Mouse (Mus musculus) heart, embryonic 12.5 days (tissue): Measurements from ENCODE around the gene Sgsm2. TPM values are rescaled to one million over a fixed set of nuclear protein-coding genes. Genes with fewer than 3 reads are reported as not detected.

Source experiments
- ATAC-seq: fragments of 200-750 bp; cut with Nextera tagmentation; 2 replicates; pipeline ENCODE4 v1.8.0; 2017; ENCODE audit warnings: moderate TSS enrichment, moderate library complexity; ENCODE audit not compliant: insufficient number of reproducible peaks, low FRiP score
- H3K27ac ChIP-seq: fragments of 300-500 bp; sonication (generic); 2 replicates; pipeline ENCODE4 v1.5.1; 2016; ENCODE audit warnings: mild to moderate bottlenecking, moderate library complexity; ENCODE audit not compliant: poor library complexity, severe bottlenecking
- H3K27me3 ChIP-seq: fragments of 300-500 bp; sonication (generic); replicated peaks from 2 replicates; pipeline ENCODE4 v1.6.1; 2016; ENCODE audit warnings: mild to moderate bottlenecking, moderate library complexity
- H3K36me3 ChIP-seq: fragments of 300-500 bp; sonication (generic); 2 replicates; pipeline ENCODE4 v1.6.1; 2016; ENCODE audit warnings: mild to moderate bottlenecking, moderate library complexity
- H3K4me1 ChIP-seq: fragments of 300-500 bp; sonication (generic); replicated peaks from 2 replicates; pipeline ENCODE4 v1.6.1; 2016; ENCODE audit warnings: mild to moderate bottlenecking
- H3K4me2 ChIP-seq: fragments of 300-500 bp; sonication (generic); 2 replicates; pipeline ENCODE4 v1.6.1; 2016; ENCODE audit warnings: mild to moderate bottlenecking, moderate library complexity
- H3K4me3 ChIP-seq: fragments of 300-500 bp; sonication (generic); 2 replicates; pipeline ENCODE4 v1.5.1; 2016; ENCODE audit warnings: mild to moderate bottlenecking
- H3K9ac ChIP-seq: fragments of 300-500 bp; sonication (generic); 2 replicates; pipeline ENCODE4 v1.6.1; 2016; ENCODE audit warnings: mild to moderate bottlenecking, moderate library complexity
- H3K9me3 ChIP-seq: fragments of 300-500 bp; sonication (generic); replicated peaks from 2 replicates; pipeline ENCODE4 v1.6.1; 2016; ENCODE audit warnings: mild to moderate bottlenecking, moderate library complexity
- WGBS: fragments of 180-500 bp; shearing (Covaris S2); methylation state at CpG from one replicate; pipeline ENCODE4 v1.1.7; 2016; 5-methylcytosine and 5-hydroxymethylcytosine counted together
- polyA plus RNA-seq: library from polyadenylated mRNA; unstranded; fragments of >200 nt; fragmentation: Nextera tagmentation; extraction: Ambion mirVana; gene quantifications from 2 replicates; pipeline ENCODE4 v1.2.1, GENCODE M21; 2016

Sgsm2 gene
- polyA plus RNA-seq, 1 experiment from 2014 or later = 6.6 TPM

GRCm38 (mm10) chr11:74834650-74835277 is 62.1 kb downstream of the Sgsm2 start:
- H3K36me3 ChIP-seq = peaks cover 6% of the 10 kb centered on the region; the same call in 1 of the 2 replicates
- peak overlapping the region; percentile 100 for H3K27ac ChIP-seq
- H3K27me3 ChIP-seq = no peaks in the 10 kb centered on the region
- no peak overlapping the region for H3K4me3 ChIP-seq
- peaks cover 61% of the 10 kb centered on the region for H3K4me1 ChIP-seq
- no peaks in the 10 kb centered on the region for H3K9me3 ChIP-seq
- ATAC-seq = no peak
- H3K4me2 ChIP-seq = no peak overlapping the region
- 47% methylated on average over 5 of the region's 5 CpGs for WGBS
- 0 out of 2 replicates have a peak overlapping the region, but pooled peaks have one; percentile 84 for H3K9ac ChIP-seq

DNA sequence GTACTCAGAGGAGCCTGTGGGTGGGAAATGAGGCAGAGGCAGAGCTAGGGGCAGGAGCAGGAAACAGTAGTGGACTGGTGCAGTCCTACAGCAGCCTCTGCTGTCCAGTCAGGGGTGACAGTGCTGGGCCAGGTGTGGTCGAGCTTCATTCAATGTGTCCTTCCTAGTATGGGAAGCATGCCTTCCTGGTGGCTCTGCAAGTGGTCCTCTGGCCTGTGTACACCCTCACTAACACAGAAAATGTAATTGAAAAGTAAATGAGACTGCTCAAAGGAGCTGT is 62.6 kb downstream of the Sgsm2 start:
- Histone ChIP-seq H3K9me3 (no peaks in the 10 kb centered on the region), H3K27me3 (no peaks in the 10 kb centered on the region), H3K27ac (peak overlapping the region; percentile 100), H3K4me1 (peaks cover 58% of the 10 kb centered on the region), H3K4me3 (no peak overlapping the region), H3K9ac (peak overlapping the region; percentile 84; the same call in 1 of the 2 replicates), H3K36me3 (peaks cover 6% of the 10 kb centered on the region; the same call in 1 of the 2 replicates), H3K4me2 (no peak overlapping the region)
- ATAC-seq = no peak
- 57% methylated on average over 1 of the region's 1 CpGs for WGBS

DNA sequence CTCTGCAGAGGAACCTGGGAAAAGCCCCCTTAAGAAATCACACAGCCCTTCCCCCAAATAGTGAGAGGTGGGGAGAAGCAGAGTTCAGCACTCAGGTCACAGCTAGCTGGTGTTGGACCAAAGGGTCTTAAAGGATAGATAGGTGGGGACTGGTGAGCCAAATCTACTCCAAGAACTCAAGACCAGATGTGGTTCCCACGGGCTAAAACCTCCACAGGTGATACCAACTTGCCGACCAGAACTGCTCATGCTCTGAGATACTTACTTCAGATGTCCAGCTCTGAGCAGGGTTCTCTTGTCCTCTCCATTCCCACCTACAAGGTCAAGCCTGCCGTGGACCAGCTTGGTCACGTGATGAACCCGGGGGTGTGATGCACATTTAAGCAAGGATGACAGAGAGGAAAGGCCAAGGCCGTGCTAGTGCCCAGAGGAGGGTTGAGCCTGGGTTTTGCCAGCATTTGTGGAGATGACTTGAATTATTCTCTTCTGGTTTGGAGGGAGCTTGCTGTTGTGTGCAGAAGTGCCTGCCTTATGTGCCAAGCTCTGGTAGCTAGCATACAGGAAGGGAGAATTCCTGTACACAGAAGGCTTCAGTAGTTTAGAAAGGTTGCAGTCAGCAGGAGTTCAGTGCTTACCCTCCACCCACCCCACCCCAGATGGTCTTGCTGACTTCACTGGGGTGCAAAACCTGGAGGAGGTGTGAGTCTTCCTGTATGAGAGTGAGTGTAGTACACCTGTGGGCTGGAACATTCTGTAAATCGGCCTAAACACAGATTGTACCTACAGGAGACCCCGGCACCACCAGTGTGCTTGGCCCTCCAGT is 63.1 kb downstream of the Sgsm2 start:
- Histone ChIP-seq H3K4me2 (peak overlapping the region; percentile 94), H3K9ac (peak overlapping the region; percentile 84), H3K36me3 (peaks cover 6% of the 10 kb centered on the region; the same call in 1 of the 2 replicates), H3K4me3 (peak overlapping the region; percentile 88), H3K9me3 (no peaks in the 10 kb centered on the region), H3K27ac (peak overlapping the region; percentile 100), H3K4me1 (peaks cover 57% of the 10 kb centered on the region), H3K27me3 (no peaks in the 10 kb centered on the region)
- ATAC-seq = no peak
- 70% methylated on average over 8 of the region's 8 CpGs for WGBS

GRCm38 (mm10) chr11:74832503-74833143 is 64.2 kb downstream of the Sgsm2 start:
- peak overlapping the region; percentile 100 for H3K27ac ChIP-seq

DNA sequence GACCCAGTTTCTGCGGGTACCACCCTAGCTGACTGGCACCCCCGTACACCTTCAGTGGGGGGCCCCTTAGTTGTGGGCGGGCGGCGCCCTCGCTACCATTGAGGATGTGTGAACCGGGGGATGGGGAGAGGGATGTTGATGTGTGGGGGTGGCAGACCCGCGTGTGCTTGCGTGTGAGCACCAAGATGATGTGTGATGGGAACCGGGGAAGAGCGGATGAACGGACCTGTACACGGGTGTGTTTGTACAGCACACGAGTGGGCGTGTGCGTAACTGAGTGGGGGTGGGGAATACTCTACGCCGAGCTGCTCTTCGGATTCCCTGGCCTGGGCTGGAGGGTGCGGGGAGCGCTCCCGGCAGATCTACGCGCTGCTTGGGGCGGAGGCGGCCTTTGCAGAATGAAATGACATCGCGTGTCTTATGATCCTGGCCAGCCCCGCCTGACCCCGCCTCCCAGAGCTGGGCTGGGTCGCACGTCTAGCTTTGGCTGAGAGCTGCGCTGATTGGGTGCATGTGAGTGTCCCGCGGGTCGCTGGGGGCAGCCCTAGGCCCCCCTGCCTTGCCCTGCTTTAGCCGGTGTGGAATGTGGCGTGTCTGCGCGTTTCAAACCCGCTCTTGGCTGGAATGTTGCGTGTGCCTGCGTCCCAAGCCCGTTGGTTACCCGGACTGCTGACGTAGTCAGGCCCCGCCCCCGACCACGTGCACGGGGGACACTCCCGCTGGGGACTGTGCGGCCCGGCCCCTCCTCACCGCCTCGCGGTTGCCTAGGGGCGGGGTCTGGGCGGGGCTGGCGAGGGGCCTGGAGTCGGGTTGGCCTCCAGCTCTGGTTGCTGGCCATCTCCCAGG is 65.0 kb downstream of the Sgsm2 start:
- H3K27ac ChIP-seq = peak overlapping the region; percentile 100

More at GRCm38 (mm10) chr11:74832503-74833143, 64.2 kb downstream of the Sgsm2 start:
- H3K9me3 ChIP-seq = no peaks in the 10 kb centered on the region
- H3K27me3 ChIP-seq = no peaks in the 10 kb centered on the region
- peak overlapping the region; percentile 84 for H3K9ac ChIP-seq
- no peak for ATAC-seq
- peaks cover 6% of the 10 kb centered on the region; the same call in 1 of the 2 replicates for H3K36me3 ChIP-seq
- H3K4me3 ChIP-seq = peak overlapping the region; percentile 88
- H3K4me2 ChIP-seq = peak overlapping the region; percentile 94
- H3K4me1 ChIP-seq = peaks cover 64% of the 10 kb centered on the region
- 1% methylated on average over 26 of the region's 26 CpGs for WGBS

GRCm38 (mm10) chr11:74831191-74831605 is 65.7 kb downstream of the Sgsm2 start:
- 0 out of 2 replicates have a peak, but pooled peaks have one; percentile 0 for ATAC-seq
- under 1% methylated on average over 35 of the region's 35 CpGs for WGBS
- Histone ChIP-seq H3K9me3 (no peaks in the 10 kb centered on the region), H3K4me3 (peak overlapping the region; percentile 88), H3K27ac (peak overlapping the region; percentile 100), H3K4me1 (peaks cover 50% of the 10 kb centered on the region), H3K9ac (peak overlapping the region; percentile 91), H3K27me3 (no peaks in the 10 kb centered on the region), H3K36me3 (no peaks in the 10 kb centered on the region), H3K4me2 (peak overlapping the region; percentile 94)

More for the DNA sequence above, 65.0 kb downstream of the Sgsm2 start:
- peak overlapping the region; percentile 94 for H3K4me2 ChIP-seq
- under 1% methylated on average over 61 of the region's 61 CpGs for WGBS
- H3K9me3 ChIP-seq = no peaks in the 10 kb centered on the region
- H3K4me3 ChIP-seq = peak overlapping the region; percentile 88
- peaks cover 56% of the 10 kb centered on the region for H3K4me1 ChIP-seq
- H3K9ac ChIP-seq = peak overlapping the region; percentile 91
- peaks cover 6% of the 10 kb centered on the region; the same call in 1 of the 2 replicates for H3K36me3 ChIP-seq
- ATAC-seq = peak; percentile 88
- H3K27me3 ChIP-seq = no peaks in the 10 kb centered on the region

- ATAC-seq = peak; percentile 82
- H3K4me2 ChIP-seq = peak within 1 kb of the TSS; percentile 94
- H3K4me1 ChIP-seq = peaks cover 43% of the 10 kb centered on the region
- no peaks in the 10 kb centered on the region for H3K36me3 ChIP-seq
- peak within 1 kb of the TSS; percentile 100 for H3K27ac ChIP-seq
- WGBS = under 1% methylated on average over 69 of the region's 70 CpGs
- peak within 1 kb of the TSS; percentile 91 for H3K9ac ChIP-seq
- no peaks in the 10 kb centered on the region for H3K9me3 ChIP-seq
- peak within 1 kb of the TSS; percentile 88 for H3K4me3 ChIP-seq
- H3K27me3 ChIP-seq = no peaks in the 10 kb centered on the region
Measured at GRCm38 (mm10) chr11:74830256-74831161, 66.4 kb downstream of the Sgsm2 start, which contains the start of gene Mnt. Gene Mnt (plus strand): TSS chr11:74830920.

DNA sequence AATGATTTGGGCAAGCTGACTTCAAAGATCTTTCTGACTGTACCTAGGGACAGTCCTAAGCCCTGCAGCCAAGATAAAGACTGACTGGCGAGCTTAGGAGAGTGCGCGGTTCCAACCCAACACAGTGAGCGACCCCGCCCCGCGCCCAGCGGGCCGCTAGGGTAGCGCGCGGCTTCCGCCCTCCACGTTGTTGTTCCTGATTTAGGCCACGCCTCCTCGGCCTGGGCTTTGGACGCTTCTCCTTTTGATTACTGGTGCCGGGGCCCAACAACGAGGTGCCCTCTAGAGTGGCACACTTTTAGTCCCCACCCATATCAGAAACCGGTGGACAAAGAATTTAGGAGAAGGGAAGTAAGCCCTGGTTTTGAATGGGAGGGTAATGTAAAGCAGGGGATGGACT is 67.0 kb downstream of the Sgsm2 start:
- Histone ChIP-seq H3K9me3 (no peaks in the 10 kb centered on the region), H3K4me3 (peak overlapping the region; percentile 88), H3K9ac (peak overlapping the region; percentile 50), H3K27ac (peak overlapping the region; percentile 100), H3K4me2 (peak overlapping the region; percentile 94), H3K27me3 (no peaks in the 10 kb centered on the region), H3K36me3 (no peaks in the 10 kb centered on the region), H3K4me1 (peaks cover 37% of the 10 kb centered on the region)
- under 1% methylated on average over 20 of the region's 20 CpGs for WGBS
- ATAC-seq = peak; percentile 54

DNA sequence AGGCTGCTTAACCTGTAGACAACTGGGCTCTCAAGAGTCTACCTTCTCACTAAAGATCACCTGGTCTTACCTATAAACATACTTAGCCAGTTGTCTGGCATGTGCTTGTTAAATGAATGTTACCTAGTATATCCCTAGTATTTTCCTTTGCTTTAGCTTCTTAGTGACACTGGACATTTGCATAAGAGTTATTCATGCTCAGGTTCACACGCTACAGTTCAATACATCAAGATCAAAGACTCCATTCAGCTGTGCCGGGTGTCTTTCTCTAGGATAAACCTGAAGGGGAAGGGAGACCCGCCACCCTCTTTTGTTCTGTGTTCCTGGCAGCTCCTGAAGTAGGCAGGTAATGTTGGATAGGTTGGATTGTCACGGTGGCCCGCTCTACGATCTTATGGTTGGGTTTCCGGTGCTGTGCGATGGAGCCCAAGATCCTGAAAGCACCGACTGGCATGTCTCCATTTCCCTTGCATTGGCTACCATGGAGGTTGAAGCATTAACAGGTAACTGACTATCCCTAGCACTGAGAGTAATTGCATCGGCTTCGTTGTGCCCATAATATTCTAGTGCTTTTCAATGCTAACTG is 67.8 kb downstream of the Sgsm2 start:
- Histone ChIP-seq H3K27me3 (no peaks in the 10 kb centered on the region), H3K27ac (0 out of 2 replicates have a peak overlapping the region, but pooled peaks have one; percentile 100), H3K4me1 (peaks cover 30% of the 10 kb centered on the region), H3K9ac (0 out of 2 replicates have a peak overlapping the region, but pooled peaks have one; percentile 50), H3K9me3 (no peaks in the 10 kb centered on the region), H3K36me3 (no peaks in the 10 kb centered on the region), H3K4me2 (peak overlapping the region; percentile 94), H3K4me3 (peak overlapping the region; percentile 88)
- no peak for ATAC-seq
- WGBS = 19% methylated on average over 11 of the region's 11 CpGs
